Mouse (Mus musculus): ENCODE measurements around the gene Wdr17.
"Not testable (repeated sequence)": the region's sequence is repeated elsewhere in the genome, so short reads cannot be mapped to it uniquely, and the experiment has no call there.

Wdr17 gene

GRCm38 (mm10) chr8:54791858-54792698, 94.9 kb downstream of the Wdr17 start:
- no peak for DNase-seq (ENCODE audit: low read depth, low spot score)

GRCm38 (mm10) chr8:54780134-54780942, 106.6 kb downstream of the Wdr17 start:
- DNase-seq (ENCODE audit: low read depth, low spot score), result no peak

- no peak for DNase-seq (ENCODE audit: low read depth, low spot score)
These were observed 107.5 kb downstream of the Wdr17 start for GRCm38 (mm10) chr8:54779317-54780133.

GRCm38 (mm10) chr8:54777012-54777411, 110.0 kb downstream of the Wdr17 start:
- no peak for DNase-seq (ENCODE audit: low read depth, low spot score)

GRCm38 (mm10) chr8:54776241-54776640, 110.7 kb downstream of the Wdr17 start:
- no peak for DNase-seq (ENCODE audit: low read depth, low spot score)

GRCm38 (mm10) chr8:54757646-54758045, 129.3 kb downstream of the Wdr17 start:
- no peak for DNase-seq (ENCODE audit: low read depth, low spot score)

- no peak for DNase-seq (ENCODE audit: low read depth, low spot score)
These were observed 150.2 kb downstream of the Wdr17 start for GRCm38 (mm10) chr8:54736660-54737312.

- DNase-seq (ENCODE audit: low read depth, low spot score), result no peak
These were observed 162.3 kb downstream of the Wdr17 start for GRCm38 (mm10) chr8:54724668-54725035.

- DNase-seq (ENCODE audit: low read depth, low spot score), result peak; percentile 14
These were observed 162.9 kb downstream of the Wdr17 start for GRCm38 (mm10) chr8:54723976-54724667.

GRCm38 (mm10) chr8:54718515-54718914, 168.5 kb downstream of the Wdr17 start:
- no peak for DNase-seq (ENCODE audit: low read depth, low spot score)

GRCm38 (mm10) chr8:54705743-54706142, 181.2 kb downstream of the Wdr17 start:
- peak; percentile 27 for DNase-seq (ENCODE audit: low read depth, low spot score)

GRCm38 (mm10) chr8:54671806-54672205, 215.2 kb downstream of the Wdr17 start:
- no peak for DNase-seq (ENCODE audit: low read depth, low spot score)

GRCm38 (mm10) chr8:54667756-54668155, 219.2 kb downstream of the Wdr17 start:
- DNase-seq (ENCODE audit: low read depth, low spot score), result no peak

GRCm38 (mm10) chr8:54660675-54661074, 226.3 kb downstream of the Wdr17 start:
- peak; percentile 56 for DNase-seq (ENCODE audit: low read depth, low spot score)

GRCm38 (mm10) chr8:54659703-54660102, 227.3 kb downstream of the Wdr17 start:
- no peak for DNase-seq (ENCODE audit: low read depth, low spot score)

GRCm38 (mm10) chr8:54638634-54639033, 248.3 kb downstream of the Wdr17 start:
- DNase-seq (ENCODE audit: low read depth, low spot score), result no peak

GRCm38 (mm10) chr8:54616710-54617109, 270.3 kb downstream of the Wdr17 start:
- DNase-seq (ENCODE audit: low read depth, low spot score), result not testable (repeated sequence)

GRCm38 (mm10) chr8:54610238-54610637, 276.7 kb downstream of the Wdr17 start:
- no peak for DNase-seq (ENCODE audit: low read depth, low spot score)

- no peak for DNase-seq (ENCODE audit: low read depth, low spot score)
These were observed 277.6 kb downstream of the Wdr17 start for GRCm38 (mm10) chr8:54609336-54609735.

GRCm38 (mm10) chr8:54603440-54603839, 283.5 kb downstream of the Wdr17 start:
- DNase-seq (ENCODE audit: low read depth, low spot score), result no peak
